Mouse (Mus musculus): ENCODE results near the gene Ccdc157.

DNA sequence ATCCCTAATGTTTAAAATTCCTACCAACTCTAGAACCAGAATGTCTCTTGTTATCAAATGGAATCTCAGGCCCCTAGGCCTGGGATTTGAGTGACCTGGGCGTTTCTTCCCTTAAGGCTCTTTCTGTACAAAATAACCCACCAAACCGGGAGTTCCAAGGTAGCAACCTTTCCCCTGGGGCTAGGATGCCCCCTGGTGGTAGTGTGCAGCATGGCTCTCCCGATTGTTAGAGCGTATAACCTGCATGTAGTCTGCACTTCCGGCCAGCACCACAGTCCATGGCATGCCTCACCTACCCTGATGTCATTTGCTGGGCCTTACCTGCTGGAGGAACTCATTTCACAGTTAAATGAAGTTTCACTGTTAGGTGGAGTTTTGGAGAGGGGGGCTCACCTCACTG is 36.2 kb downstream of the Ccdc157 start:
- TF ChIP-seq CTCF (IDR thresholded peaks at IDR 0.05; ENCODE audit: low read depth, low read length), result peak; percentile 85
- TF ChIP-seq TAL1 (conservative IDR thresholded peaks at IDR 0.05; ENCODE audit: low read depth, low read length), result no peak
